Mouse (Mus musculus) hindbrain, embryonic 10.5 days (tissue): ENCODE results near the gene Fam241a. TPM values are rescaled to one million over a fixed set of nuclear protein-coding genes. Genes with fewer than 3 reads are reported as not detected.

ENCODE experiments used
- DNase-seq: peaks from one replicate; pipeline ENCODE4 v3.0.0-alpha.2; 2017; ENCODE audit warnings: low spot score
- H3K27ac ChIP-seq: fragments of 300-500 bp; sonication (generic); 2 replicates; pipeline ENCODE4 v1.5.1; 2016; ENCODE audit warnings: mild to moderate bottlenecking, moderate library complexity
- H3K27me3 ChIP-seq: fragments of 300-500 bp; sonication (generic); 2 replicates; pipeline ENCODE4 v1.6.1; 2016; ENCODE audit warnings: mild to moderate bottlenecking; ENCODE audit not compliant: poor library complexity, insufficient read depth, severe bottlenecking
- H3K36me3 ChIP-seq: fragments of 300-500 bp; sonication (generic); 2 replicates; pipeline ENCODE4 v1.6.1; 2016; ENCODE audit warnings: mild to moderate bottlenecking, moderate library complexity
- H3K4me1 ChIP-seq: fragments of 300-500 bp; sonication (generic); replicated peaks from 2 replicates; pipeline ENCODE4 v1.6.1; 2016; ENCODE audit warnings: mild to moderate bottlenecking
- H3K4me3 ChIP-seq: fragments of 300-500 bp; sonication (generic); 2 replicates; pipeline ENCODE4 v1.5.1; 2016; ENCODE audit warnings: mild to moderate bottlenecking, moderate library complexity
- H3K9me3 ChIP-seq: fragments of 300-500 bp; sonication (generic); 2 replicates; pipeline ENCODE4 v1.6.1; 2016; ENCODE audit warnings: mild to moderate bottlenecking, moderate library complexity
- WGBS: fragments of 180-500 bp; shearing (Covaris S2); methylation state at CpG from one replicate; pipeline ENCODE4 v1.1.7; 2016; 5-methylcytosine and 5-hydroxymethylcytosine counted together
- polyA plus RNA-seq: library from polyadenylated mRNA; unstranded; fragments of >200 nt; fragmentation: Nextera tagmentation; extraction: Ambion mirVana; gene quantifications from 2 replicates; pipeline ENCODE4 v1.2.1, GENCODE M21; 2016

Gene Fam241a
- polyA plus RNA-seq, 1 experiment from 2014 or later = 7.1 TPM

DNA sequence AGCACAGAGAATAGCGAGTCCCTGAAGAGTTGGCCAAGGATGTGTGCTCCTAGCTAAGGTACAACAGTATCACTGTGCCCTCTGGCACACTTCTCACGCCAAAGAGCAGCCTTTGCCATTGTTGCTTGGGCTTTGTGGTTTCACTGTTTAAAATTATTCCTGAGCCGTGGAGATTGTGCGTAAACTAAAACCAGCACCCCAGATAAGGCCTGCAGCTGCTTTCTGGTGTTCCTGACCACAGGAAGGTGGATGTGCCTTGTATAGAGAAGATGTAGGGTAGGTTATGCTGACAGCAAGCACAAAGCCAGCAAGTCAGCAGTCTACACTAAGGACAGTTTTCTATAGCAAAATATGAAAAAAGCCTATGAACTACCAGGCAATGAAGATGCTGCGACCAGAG, 74.9 kb downstream of the Fam241a start:
- 0 out of 2 replicates have a peak, but pooled peaks cover 4% of the 10 kb centered on the region for H3K4me1 ChIP-seq
- no peaks in the 10 kb centered on the region for H3K9me3 ChIP-seq
- H3K27ac ChIP-seq = no peak overlapping the region
- DNase-seq = no peak
- peaks cover 50% of the 10 kb centered on the region for H3K36me3 ChIP-seq
- 90% methylated on average over 5 of the region's 5 CpGs for WGBS
- H3K4me3 ChIP-seq = no peak overlapping the region
- H3K27me3 ChIP-seq = no peaks in the 10 kb centered on the region

GRCm38 (mm10) chr3:127820400-127820799, 75.7 kb downstream of the Fam241a start:
- Histone ChIP-seq H3K36me3 (peaks cover 53% of the 10 kb centered on the region), H3K4me1 (0 out of 2 replicates have a peak, but pooled peaks cover 4% of the 10 kb centered on the region), H3K4me3 (no peak overlapping the region), H3K27ac (no peak overlapping the region), H3K9me3 (no peaks in the 10 kb centered on the region), H3K27me3 (no peaks in the 10 kb centered on the region)
- DNase-seq = no peak
- 88% methylated on average over 1 of the region's 1 CpGs for WGBS

Other genes with a start within 250 kb of the Fam241a start
- 1.1 and 1.4 TPM in 2 replicates for gene Alpk1, start 115.8 kb downstream of the Fam241a start, polyA plus RNA-seq
- 2.0 and 2.3 TPM in 2 replicates for gene Tifa, start 106.5 kb downstream of the Fam241a start, polyA plus RNA-seq
- gene Ap1ar, start 58.8 kb downstream of the Fam241a start, polyA plus RNA-seq = 56.0 and 60.8 TPM in 2 replicates